Mouse (Mus musculus): ENCODE measurements around the gene Pigq. TPM values are rescaled to one million over a fixed set of nuclear protein-coding genes. Genes with fewer than 3 reads are reported as not detected.

Pigq gene
- 115 and 168 TPM in 2 replicates for polyA plus RNA-seq (2021; fragmentation: Nextera tagmentation)
- long read RNA-seq, experiment 1, transcript Pigq-201 (11 exons, 3,173 nt), result major isoform, 55 of 101 reads
- long read RNA-seq, experiment 1, partial matches to known transcripts, result 9 of 101 reads
- long read RNA-seq, experiment 1, other reads (novel, unspliced or antisense), result 33 of 101 reads
- long read RNA-seq, experiment 2, transcript Pigq-201 (11 exons, 3,173 nt), result major isoform, 296 of 442 reads
- long read RNA-seq, experiment 2, transcript Pigq-202 (12 exons, 3,233 nt), result minor isoform, 7 of 442 reads
- long read RNA-seq, experiment 2, partial matches to known transcripts, result 29 of 442 reads
- long read RNA-seq, experiment 2, other reads (novel, unspliced or antisense), result 102 of 442 reads

DNA sequence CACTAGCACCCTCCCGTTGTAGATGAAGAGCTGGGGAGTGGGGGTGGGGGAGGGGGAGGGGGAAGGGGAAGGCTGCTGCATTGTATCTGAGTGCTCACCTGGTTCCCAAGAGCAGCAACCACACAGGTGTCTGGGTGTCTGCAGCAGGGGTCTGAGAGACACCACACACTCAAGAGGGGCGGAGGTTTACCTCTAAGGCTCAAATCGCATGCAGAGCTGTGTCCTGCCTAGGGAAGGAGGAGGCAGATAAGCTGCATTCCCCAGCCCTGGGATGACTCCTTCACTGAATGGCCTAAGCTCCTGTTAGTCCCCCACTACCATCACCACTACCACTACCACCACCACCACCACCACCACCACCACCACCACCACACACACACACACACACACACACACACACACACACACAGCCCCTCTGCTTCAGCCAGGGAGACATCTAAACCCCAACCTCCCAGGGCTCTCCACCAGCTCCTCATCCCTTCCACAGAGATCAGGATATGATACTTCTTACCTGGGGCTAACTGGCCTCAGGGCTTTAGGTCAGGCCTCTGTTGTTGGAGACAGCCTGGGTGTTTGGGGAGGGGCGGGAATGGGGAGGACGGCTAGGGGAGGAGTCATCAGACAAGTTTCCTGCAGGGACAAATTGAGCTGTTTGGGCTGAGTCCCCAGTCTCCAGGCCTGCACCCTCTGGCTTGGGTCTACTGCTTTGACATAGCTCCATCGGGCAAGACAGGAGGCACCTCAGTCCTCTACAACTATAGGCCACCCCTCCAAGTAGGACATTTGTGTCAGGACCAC lies at the start of gene Pigq, which contains the start of gene Nhlrc4:
Gene Pigq (minus strand): TSS at position 571 of the 798 bp plus-strand sequence.
Gene Nhlrc4 (minus strand): TSS at position 596 of the 798 bp plus-strand sequence.

DNA sequence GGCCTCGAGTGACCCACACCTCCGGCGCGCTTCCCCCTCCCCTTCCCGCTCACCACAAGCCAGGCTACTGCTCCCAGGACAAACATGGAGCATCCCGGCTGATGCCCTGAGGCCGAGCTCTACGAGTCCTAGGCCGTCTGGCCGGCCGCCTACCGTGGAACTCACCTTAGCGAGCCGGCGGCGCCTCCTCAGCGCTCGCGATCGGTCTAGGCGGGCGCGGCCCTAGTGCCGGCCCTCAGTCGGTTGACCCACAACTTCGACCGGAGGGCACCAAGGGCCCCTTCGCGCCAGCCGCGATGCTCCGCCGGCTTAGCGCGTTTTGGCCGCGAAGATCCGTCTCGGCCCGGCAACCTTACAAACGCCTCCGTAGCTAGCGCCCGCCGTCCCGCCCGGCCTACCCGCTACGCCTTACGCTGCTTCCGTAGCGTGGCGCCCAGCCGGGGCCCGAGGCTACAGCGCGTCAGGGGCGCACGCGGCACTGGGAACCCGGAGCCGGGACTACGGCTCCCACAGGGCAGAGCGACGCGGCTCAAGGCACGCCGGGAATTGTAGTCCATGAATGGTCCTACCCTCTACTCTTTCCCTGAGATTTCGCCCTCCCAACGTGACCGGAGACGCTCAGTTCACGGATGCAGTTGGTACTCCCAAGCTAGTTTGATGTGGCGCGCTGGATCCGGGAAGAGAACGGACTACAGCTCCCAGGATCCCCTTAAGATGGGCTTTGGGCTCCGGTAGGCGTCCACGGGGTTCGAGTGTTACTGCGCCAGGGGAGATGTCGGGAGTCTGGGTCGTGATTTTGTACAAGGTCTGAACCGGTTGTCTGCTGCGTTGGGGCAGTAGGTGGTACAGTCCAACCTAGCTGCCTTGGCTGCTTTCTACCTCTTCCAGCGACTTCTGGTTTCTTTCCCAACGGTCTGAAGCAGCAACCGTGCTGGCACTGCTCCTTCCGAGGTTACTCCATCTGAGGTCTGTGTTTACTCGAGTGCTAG lies 40.9 kb upstream of the Pigq start, which contains the start of gene Capn15:
Gene Capn15 (minus strand): TSS at position 491 of the 989 bp plus-strand sequence.

DNA sequence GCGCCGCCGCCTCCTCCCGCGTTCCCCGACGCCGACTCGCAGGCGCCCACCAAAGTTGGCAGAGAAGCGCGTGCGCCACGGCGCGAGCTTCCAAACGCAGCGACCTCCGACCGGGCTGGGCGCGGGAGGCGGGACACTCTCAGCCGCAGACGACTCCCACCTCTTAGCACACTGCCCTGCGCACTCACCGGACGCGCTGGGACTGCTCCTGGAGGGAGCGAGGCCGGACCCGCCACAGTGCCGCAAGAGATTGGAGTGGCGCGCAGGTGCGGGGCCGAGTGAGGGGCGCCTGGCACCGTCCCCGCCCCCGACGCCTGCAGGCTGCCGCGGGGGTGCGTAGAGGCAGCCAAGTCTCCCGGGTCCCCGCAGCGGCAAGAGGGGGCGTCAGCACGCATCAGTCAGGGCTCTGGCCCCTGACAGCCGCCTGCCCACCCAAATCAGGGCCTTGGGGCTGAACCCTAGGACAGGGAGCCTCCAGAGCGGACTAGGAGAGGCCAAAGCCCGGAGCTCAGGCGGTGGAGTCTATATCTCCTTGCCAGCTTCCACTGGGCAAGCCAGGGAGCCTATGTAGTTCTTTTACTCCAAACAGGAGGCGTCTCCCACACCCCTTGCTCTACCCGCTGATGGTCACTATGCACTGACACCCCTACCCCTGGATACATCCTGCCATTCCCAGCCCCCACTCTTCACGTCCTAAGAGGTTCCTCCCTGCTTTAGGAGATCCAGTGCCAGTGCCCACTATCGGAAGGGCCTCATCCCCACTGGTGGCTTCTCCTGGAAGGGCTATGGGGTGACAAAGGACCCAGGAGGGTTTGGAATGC lies 7.3 kb upstream of the Pigq start, which contains the start of gene A930017K11Rik:
Gene A930017K11Rik (minus strand): TSS at position 763 of the 821 bp plus-strand sequence.

DNA sequence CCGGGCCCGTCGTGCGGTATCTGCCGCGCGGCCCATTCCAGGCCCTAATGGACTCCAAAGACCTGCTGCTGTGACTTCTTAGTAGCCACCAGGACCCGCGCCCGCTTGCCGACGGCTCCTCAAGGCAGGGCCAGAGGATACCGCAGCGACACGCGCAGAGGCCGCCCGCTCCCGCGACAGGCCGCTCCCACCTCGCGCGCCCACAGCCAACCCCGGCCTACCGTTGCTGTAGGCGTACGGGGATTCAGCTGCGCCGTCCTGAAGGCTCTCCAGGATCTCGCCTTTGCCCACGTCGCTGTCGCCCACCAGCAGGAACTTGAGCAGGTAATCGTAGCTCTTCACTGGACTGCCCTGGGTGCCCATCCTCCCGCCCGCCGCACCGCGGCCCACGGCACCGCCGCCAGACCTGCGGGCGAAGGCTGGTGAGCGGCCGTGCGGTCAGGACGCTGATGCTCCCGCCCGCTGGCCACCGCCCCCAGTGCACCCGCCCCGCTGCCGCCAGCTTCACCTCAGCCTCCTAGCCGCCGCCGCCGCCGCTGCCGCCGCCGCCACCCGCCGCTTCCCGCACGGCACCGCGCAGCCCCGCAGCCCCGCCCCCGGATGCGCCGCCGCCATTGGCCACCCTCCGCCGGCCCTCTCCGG lies 25.5 kb downstream of the Pigq start, which contains the start of gene Rab40c:
Gene Rab40c (minus strand): TSS at position 584 of the 642 bp plus-strand sequence.

DNA sequence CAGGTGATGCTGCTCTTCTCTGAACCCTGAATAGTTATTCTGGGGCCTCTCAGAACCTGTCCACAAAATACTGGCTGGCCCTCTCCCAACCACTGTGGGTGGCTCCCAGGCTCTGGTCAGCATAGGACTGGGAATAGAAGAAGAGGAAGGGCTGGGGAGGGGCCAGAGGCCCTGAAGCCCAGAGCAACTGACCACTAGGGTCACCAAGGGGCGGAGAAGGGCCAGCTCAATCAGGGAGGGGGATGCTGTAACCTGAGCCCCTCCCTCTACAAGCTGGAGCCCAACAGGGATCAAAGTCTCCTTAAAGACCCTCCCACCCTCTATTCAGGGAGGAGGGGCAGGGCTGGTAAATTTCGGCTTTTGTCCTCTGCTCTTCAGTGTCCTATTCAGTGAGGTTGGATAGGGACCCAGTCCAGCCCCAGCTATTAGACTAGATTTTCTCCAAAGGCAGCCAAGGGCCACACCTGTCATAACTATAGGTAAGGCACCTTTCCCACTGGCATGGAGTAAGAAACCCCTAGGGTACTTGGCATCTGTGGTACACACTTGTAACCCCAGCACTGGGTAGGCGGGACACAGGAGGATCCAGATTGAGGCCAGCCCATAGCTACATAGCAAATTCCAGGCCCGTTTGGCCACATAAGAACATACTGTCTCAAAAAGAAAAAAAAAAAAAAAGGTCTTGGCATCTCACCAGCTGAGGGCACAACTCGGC lies 64.4 kb downstream of the Pigq start, which contains the start of gene Wfikkn1:
Gene Wfikkn1 (minus strand): TSS at position 663 of the 715 bp plus-strand sequence.

Other genes with a start within 250 kb of the Pigq start
- 621 and 686 TPM in 2 replicates for gene Gng13, start 227.8 kb downstream of the Pigq start, polyA plus RNA-seq (2021; fragmentation: Nextera tagmentation)
- 0.99 and 1.8 TPM in 2 replicates for gene Chtf18, start 217.5 kb downstream of the Pigq start, polyA plus RNA-seq (2021; fragmentation: Nextera tagmentation)
- 52.1 and 53.1 TPM in 2 replicates for gene Rpusd1, start 217.3 kb downstream of the Pigq start, polyA plus RNA-seq (2021; fragmentation: Nextera tagmentation)
- gene Mslnl, start 208.9 kb downstream of the Pigq start, polyA plus RNA-seq (2021; fragmentation: Nextera tagmentation), result not detected in 2 replicates
- gene Msln, start 190.6 kb downstream of the Pigq start, polyA plus RNA-seq (2021; fragmentation: Nextera tagmentation), result 0.21 and 0.24 TPM in 2 replicates
- gene Narfl, start 171.2 kb downstream of the Pigq start, polyA plus RNA-seq (2021; fragmentation: Nextera tagmentation), result 32.8 and 34.8 TPM in 2 replicates
- 76.2 and 91.6 TPM in 2 replicates for gene Haghl, start 159.3 kb downstream of the Pigq start, polyA plus RNA-seq (2021; fragmentation: Nextera tagmentation)
- gene Ccdc78, start 158.4 kb downstream of the Pigq start, polyA plus RNA-seq (2021; fragmentation: Nextera tagmentation), result 0.36 and 0.49 TPM in 2 replicates
- 182 and 194 TPM in 2 replicates for gene Fam173a, start 152.0 kb downstream of the Pigq start, polyA plus RNA-seq (2021; fragmentation: Nextera tagmentation)
- 2.4 and 3.0 TPM in 2 replicates for gene AC134908.4, start 149.3 kb downstream of the Pigq start, polyA plus RNA-seq (2021; fragmentation: Nextera tagmentation)
- gene Metrn, start 147.8 kb downstream of the Pigq start, polyA plus RNA-seq (2021; fragmentation: Nextera tagmentation), result 7.3 and 11.1 TPM in 2 replicates
- 218 and 257 TPM in 2 replicates for gene Fbxl16, start 135.9 kb downstream of the Pigq start, polyA plus RNA-seq (2021; fragmentation: Nextera tagmentation)
- 15.6 and 18.6 TPM in 2 replicates for gene Wdr24, start 121.3 kb downstream of the Pigq start, polyA plus RNA-seq (2021; fragmentation: Nextera tagmentation)
- gene Jmjd8, start 116.1 kb downstream of the Pigq start, polyA plus RNA-seq (2021; fragmentation: Nextera tagmentation), result 33.3 and 39.5 TPM in 2 replicates
- gene Stub1, start 111.5 kb downstream of the Pigq start, polyA plus RNA-seq (2021; fragmentation: Nextera tagmentation), result 365 and 398 TPM in 2 replicates
- gene Rhbdl1, start 107.6 kb downstream of the Pigq start, polyA plus RNA-seq (2021; fragmentation: Nextera tagmentation), result 18.4 and 27.7 TPM in 2 replicates
- gene Gm20683, start 103.2 kb downstream of the Pigq start, polyA plus RNA-seq (2021; fragmentation: Nextera tagmentation), result 2.1 and 2.8 TPM in 2 replicates
- 8.6 and 8.7 TPM in 2 replicates for gene Rhot2, start 100.1 kb downstream of the Pigq start, polyA plus RNA-seq (2021; fragmentation: Nextera tagmentation)
- 2.1 and 2.3 TPM in 2 replicates for gene Wdr90, start 83.4 kb downstream of the Pigq start, polyA plus RNA-seq (2021; fragmentation: Nextera tagmentation)
- 36.0 and 36.4 TPM in 2 replicates for gene Mcrip2, start 76.2 kb downstream of the Pigq start, polyA plus RNA-seq (2021; fragmentation: Nextera tagmentation)
- 87.8 and 94.9 TPM in 2 replicates for gene Mettl26, start 69.9 kb downstream of the Pigq start, polyA plus RNA-seq (2021; fragmentation: Nextera tagmentation)
- not detected in 2 replicates for gene Wfikkn1, start 64.1 kb downstream of the Pigq start, polyA plus RNA-seq (2021; fragmentation: Nextera tagmentation)
- 6.4 and 7.1 TPM in 2 replicates for gene Rab40c, start 25.2 kb downstream of the Pigq start, polyA plus RNA-seq (2021; fragmentation: Nextera tagmentation)
- 1.6 and 1.9 TPM in 2 replicates for gene Nhlrc4, start within 50 bp of the Pigq start, polyA plus RNA-seq (2021; fragmentation: Nextera tagmentation)
- 0.54 and 1.1 TPM in 2 replicates for gene A930017K11Rik, start 7.6 kb upstream of the Pigq start, polyA plus RNA-seq (2021; fragmentation: Nextera tagmentation)
- gene Capn15, start 40.9 kb upstream of the Pigq start, polyA plus RNA-seq (2021; fragmentation: Nextera tagmentation), result 9.0 and 12.3 TPM in 2 replicates
- gene Rab11fip3, start 124.6 kb upstream of the Pigq start, polyA plus RNA-seq (2021; fragmentation: Nextera tagmentation), result 5.9 and 6.4 TPM in 2 replicates
- gene Decr2, start 145.4 kb upstream of the Pigq start, polyA plus RNA-seq (2021; fragmentation: Nextera tagmentation), result 31.0 and 38.4 TPM in 2 replicates
- 5.3 and 5.8 TPM in 2 replicates for gene Nme4, start 150.7 kb upstream of the Pigq start, polyA plus RNA-seq (2021; fragmentation: Nextera tagmentation)
- 1.9 and 2.1 TPM in 2 replicates for gene Tmem8, start 168.4 kb upstream of the Pigq start, polyA plus RNA-seq (2021; fragmentation: Nextera tagmentation)
- gene Mrpl28, start 178.6 kb upstream of the Pigq start, polyA plus RNA-seq (2021; fragmentation: Nextera tagmentation), result 173 and 179 TPM in 2 replicates
- 3.1 and 4.0 TPM in 2 replicates for gene Axin1, start 193.8 kb upstream of the Pigq start, polyA plus RNA-seq (2021; fragmentation: Nextera tagmentation)

Measured in layer of hippocampus, adult 6 months (tissue).